Mouse (Mus musculus): Measurements from ENCODE around the gene Gpr18. TPM values are rescaled to one million over a fixed set of nuclear protein-coding genes. Genes with fewer than 3 reads are reported as not detected.

Gene Gpr18
- polyA plus RNA-seq (2012; rRNA removed): 0.06 TPM in 1 of 2 replicates, not detected in the other

GRCm38 (mm10) chr14:121915621-121916020 is at the start of gene Gpr18:
Gpr18 (minus strand) TSS chr14:121915781.
- no peak for DNase-seq
- H3K4me1 ChIP-seq (ENCODE audit: control insufficient read depth, insufficient read depth, low read length): peaks cover 3% of the 10 kb centered on the region; the same call in 1 of the 2 replicates
- no peak within 1 kb of the TSS for H3K4me3 ChIP-seq (replicated peaks; ENCODE audit: insufficient read depth, low read depth, low read length)
- WGBS: 85% methylated on average over 8 of the region's 8 CpGs
- no peaks in the 10 kb centered on the region for H3K27me3 ChIP-seq (ENCODE audit: control insufficient read depth, insufficient read depth, low read length)
- no peak within 1 kb of the TSS for H3K27ac ChIP-seq (ENCODE audit: insufficient read depth, low read length)
- TF ChIP-seq CTCF (IDR thresholded peaks at IDR 0.05; ENCODE audit: borderline replicate concordance, insufficient read depth, low read depth, low read length) (no peak), POLR2A (IDR thresholded peaks at IDR 0.05; ENCODE audit: borderline replicate concordance, insufficient read depth, low read length) (no peak)

- no peaks in the 10 kb centered on the region for H3K4me1 ChIP-seq (ENCODE audit: control insufficient read depth, insufficient read depth, low read length)
- no peak for TF ChIP-seq POLR2A (IDR thresholded peaks at IDR 0.05; ENCODE audit: borderline replicate concordance, insufficient read depth, low read length)
- TF ChIP-seq CTCF (IDR thresholded peaks at IDR 0.05; ENCODE audit: borderline replicate concordance, insufficient read depth, low read depth, low read length): no peak
- H3K27ac ChIP-seq (ENCODE audit: insufficient read depth, low read length): no peak within 1 kb of the TSS
- WGBS: 73% methylated on average over 6 of the region's 6 CpGs
- no peaks in the 10 kb centered on the region for H3K27me3 ChIP-seq (ENCODE audit: control insufficient read depth, insufficient read depth, low read length)
- no peak within 1 kb of the TSS for H3K4me3 ChIP-seq (replicated peaks; ENCODE audit: insufficient read depth, low read depth, low read length)
- DNase-seq: no peak
Observed at GRCm38 (mm10) chr14:121964990-121965389, 49.4 kb upstream of the Gpr18 start, which contains the start of gene Gpr183. Gpr183 (minus strand) TSS chr14:121965195.

GRCm38 (mm10) chr14:121963942-121964335 is 48.4 kb upstream of the Gpr18 start:
- Histone ChIP-seq H3K27ac (ENCODE audit: insufficient read depth, low read length) (no peak overlapping the region), H3K27me3 (ENCODE audit: control insufficient read depth, insufficient read depth, low read length) (no peaks in the 10 kb centered on the region), H3K4me3 (replicated peaks; ENCODE audit: insufficient read depth, low read depth, low read length) (no peak overlapping the region), H3K4me1 (ENCODE audit: control insufficient read depth, insufficient read depth, low read length) (no peaks in the 10 kb centered on the region)
- no peak for DNase-seq
- WGBS: 47% methylated on average over 4 of the region's 4 CpGs
- no peak for TF ChIP-seq POLR2A (IDR thresholded peaks at IDR 0.05; ENCODE audit: borderline replicate concordance, insufficient read depth, low read length)
- no peak for TF ChIP-seq CTCF (IDR thresholded peaks at IDR 0.05; ENCODE audit: borderline replicate concordance, insufficient read depth, low read depth, low read length)

- no peak overlapping the region for H3K4me3 ChIP-seq (replicated peaks; ENCODE audit: insufficient read depth, low read depth, low read length)
- no peak for DNase-seq
- no peak overlapping the region for H3K27ac ChIP-seq (ENCODE audit: insufficient read depth, low read length)
- H3K4me1 ChIP-seq (ENCODE audit: control insufficient read depth, insufficient read depth, low read length): no peaks in the 10 kb centered on the region
- 61% methylated on average over 9 of the region's 9 CpGs for WGBS
- TF ChIP-seq CTCF (IDR thresholded peaks at IDR 0.05; ENCODE audit: borderline replicate concordance, insufficient read depth, low read depth, low read length) (no peak), POLR2A (IDR thresholded peaks at IDR 0.05; ENCODE audit: borderline replicate concordance, insufficient read depth, low read length) (no peak)
- H3K27me3 ChIP-seq (ENCODE audit: control insufficient read depth, insufficient read depth, low read length): no peaks in the 10 kb centered on the region
Observed at GRCm38 (mm10) chr14:121963251-121963941, 47.8 kb upstream of the Gpr18 start.

GRCm38 (mm10) chr14:121962128-121962890 is 46.7 kb upstream of the Gpr18 start:
- no peak overlapping the region for H3K27ac ChIP-seq (ENCODE audit: insufficient read depth, low read length)
- 82% methylated on average over 14 of the region's 14 CpGs for WGBS
- H3K4me3 ChIP-seq (replicated peaks; ENCODE audit: insufficient read depth, low read depth, low read length): no peak overlapping the region
- H3K4me1 ChIP-seq (ENCODE audit: control insufficient read depth, insufficient read depth, low read length): no peaks in the 10 kb centered on the region
- DNase-seq: no peak
- TF ChIP-seq CTCF (IDR thresholded peaks at IDR 0.05; ENCODE audit: borderline replicate concordance, insufficient read depth, low read depth, low read length) (no peak), POLR2A (IDR thresholded peaks at IDR 0.05; ENCODE audit: borderline replicate concordance, insufficient read depth, low read length) (no peak)
- no peaks in the 10 kb centered on the region for H3K27me3 ChIP-seq (ENCODE audit: control insufficient read depth, insufficient read depth, low read length)

- Histone ChIP-seq H3K27ac (ENCODE audit: insufficient read depth, low read length) (no peak overlapping the region), H3K4me3 (replicated peaks; ENCODE audit: insufficient read depth, low read depth, low read length) (no peak overlapping the region), H3K27me3 (ENCODE audit: control insufficient read depth, insufficient read depth, low read length) (no peaks in the 10 kb centered on the region), H3K4me1 (ENCODE audit: control insufficient read depth, insufficient read depth, low read length) (no peaks in the 10 kb centered on the region)
- TF ChIP-seq CTCF (IDR thresholded peaks at IDR 0.05; ENCODE audit: borderline replicate concordance, insufficient read depth, low read depth, low read length) (no peak), POLR2A (IDR thresholded peaks at IDR 0.05; ENCODE audit: borderline replicate concordance, insufficient read depth, low read length) (no peak)
- DNase-seq: no peak
- 82% methylated on average over 12 of the region's 12 CpGs for WGBS
Observed at GRCm38 (mm10) chr14:121961496-121962127, 46.0 kb upstream of the Gpr18 start.

GRCm38 (mm10) chr14:121960997-121961396 is 45.4 kb upstream of the Gpr18 start:
- Histone ChIP-seq H3K27ac (ENCODE audit: insufficient read depth, low read length) (no peak overlapping the region), H3K27me3 (ENCODE audit: control insufficient read depth, insufficient read depth, low read length) (no peaks in the 10 kb centered on the region), H3K4me3 (replicated peaks; ENCODE audit: insufficient read depth, low read depth, low read length) (no peak overlapping the region), H3K4me1 (ENCODE audit: control insufficient read depth, insufficient read depth, low read length) (no peaks in the 10 kb centered on the region)
- no peak for DNase-seq
- no peak for TF ChIP-seq POLR2A (IDR thresholded peaks at IDR 0.05; ENCODE audit: borderline replicate concordance, insufficient read depth, low read length)
- no peak for TF ChIP-seq CTCF (IDR thresholded peaks at IDR 0.05; ENCODE audit: borderline replicate concordance, insufficient read depth, low read depth, low read length)
- WGBS: 84% methylated on average over 6 of the region's 6 CpGs

Data from cerebellum, adult 2 months (tissue).